8 mouse cellular contexts compared by ENCODE assay signal in genomic region chr15:78848467-78848866, GRCm38 (mm10). TPM values are rescaled to one million over a fixed set of nuclear protein-coding genes. Genes with fewer than 3 reads are reported as not detected.
DNase-seq lines count a peak whose midpoint lies in the region; ATAC-seq lines count a peak whose summit lies in the region.

No protein-coding gene starts in this region.

- peak; percentile 66 for DNase-seq in cerebellum, adult 11 months
- peak; percentile 88 for DNase-seq in NIH3T3 (ENCODE audit: low read depth)
- peak; percentile 80 to 88 for DNase-seq in cerebellum, postnatal 10 days
- DNase-seq in heart, postnatal 14 days: peak; percentile 85 to 92
- DNase-seq in layer of hippocampus, postnatal 36 days: peak; percentile 65 to 74
- DNase-seq in spleen, postnatal 14 days (ENCODE audit: low spot score in 2 of 2): peak; percentile 67 to 81

- intact Hi-C loops in heart, postnatal 14 days (cut with DNase I): loop anchor here (1.0 to 10.0 kb wide), 2 partner anchors 17 to 224 kb away; no protein-coding TSS in a partner anchor

- no peak for ATAC-seq in cerebellum, adult (ENCODE audit: insufficient number of reproducible peaks, low FRiP score, low TSS enrichment)
- 0 out of 2 replicates have a peak, but pooled peaks have one; percentile 34 for ATAC-seq in megakaryocyte-erythroid progenitor cell, adult 5-6 weeks (replicated peaks; ENCODE audit: low FRiP score, low TSS enrichment, poor library complexity, severe bottlenecking)

RNA-seq across cellular contexts. Expression of gene Cdc42ep1, which starts 6.0 kb away (rescaled TPM):
- 10 to 100 TPM; 47.5 to 50.8 TPM for total RNA-seq in heart, postnatal 14 days (2021)
- 10 to 100 TPM; 12.4 to 13.2 TPM for total RNA-seq in layer of hippocampus, postnatal 36 days (2021)
- total RNA-seq in megakaryocyte-erythroid progenitor cell, adult 5-6 weeks (2014; fragmentation: Nextera tagmentation): 0.77 TPM in 1 of 2 replicates, not detected in the other
- not detected in 2 replicates for total RNA-seq in megakaryocyte-erythroid progenitor cell, adult 5-6 weeks (2017)

RNA-seq across cellular contexts. Expression of gene Lgals2, which starts 6.9 kb away (rescaled TPM):
- under 1 TPM in 1 of 2 experiments, not detected in 1; 0.53 TPM for total RNA-seq in heart, postnatal 14 days (2021)
- not detected for total RNA-seq in layer of hippocampus, postnatal 36 days (2021)
- total RNA-seq in megakaryocyte-erythroid progenitor cell, adult 5-6 weeks (2014; fragmentation: Nextera tagmentation): not detected in 2 replicates
- total RNA-seq in megakaryocyte-erythroid progenitor cell, adult 5-6 weeks (2017): not detected in 2 replicates

RNA-seq across cellular contexts. Expression of gene Gga1, which starts 28.5 kb away (rescaled TPM):
- 10 to 100 TPM; 38.4 to 39.7 TPM for total RNA-seq in heart, postnatal 14 days (2021)
- total RNA-seq in layer of hippocampus, postnatal 36 days (2021): 10 to 100 TPM; 56.2 to 58.6 TPM
- 30.0 and 47.6 TPM in 2 replicates for total RNA-seq in megakaryocyte-erythroid progenitor cell, adult 5-6 weeks (2014; fragmentation: Nextera tagmentation)
- total RNA-seq in megakaryocyte-erythroid progenitor cell, adult 5-6 weeks (2017): 7.8 and 10.9 TPM in 2 replicates

RNA-seq across cellular contexts. Expression of gene Card10, which starts 45.6 kb away (rescaled TPM):
- 10 to 100 TPM; 20.3 to 20.6 TPM for total RNA-seq in heart, postnatal 14 days (2021)
- total RNA-seq in layer of hippocampus, postnatal 36 days (2021): 1 to 10 TPM; 5.1 to 5.8 TPM
- total RNA-seq in megakaryocyte-erythroid progenitor cell, adult 5-6 weeks (2014; fragmentation: Nextera tagmentation): 0.42 TPM in 1 of 2 replicates, not detected in the other
- not detected in 2 replicates for total RNA-seq in megakaryocyte-erythroid progenitor cell, adult 5-6 weeks (2017)

RNA-seq across cellular contexts. Expression of gene Gm49510, which starts 51.0 kb away (rescaled TPM):
- not detected for total RNA-seq in heart, postnatal 14 days (2021)
- under 1 TPM in 1 of 2 experiments, not detected in 1; 0.33 TPM for total RNA-seq in layer of hippocampus, postnatal 36 days (2021)
- total RNA-seq in megakaryocyte-erythroid progenitor cell, adult 5-6 weeks (2014; fragmentation: Nextera tagmentation): not detected in 2 replicates
- total RNA-seq in megakaryocyte-erythroid progenitor cell, adult 5-6 weeks (2017): 2.6 TPM in 1 of 2 replicates, not detected in the other

Comparison
In these comparisons a context has a peak if more than half of its experiments do, and no peak if none do; other contexts are left out.
1. RNA of gene Cdc42ep1, which starts 6.0 kb away (total RNA-seq): 47.5 to 50.8 TPM in heart, postnatal 14 days and 12.4 to 13.2 TPM in layer of hippocampus, postnatal 36 days; 0.77 TPM in megakaryocyte-erythroid progenitor cell, adult 5-6 weeks; every median in the first group is over 4 times any median in the second.
2. Peak in every context shown above with its lines, with median percentiles within 50 percentile points of each other: DNase-seq.